Mouse (Mus musculus): ENCODE results near the gene Retreg1. TPM values are rescaled to one million over a fixed set of nuclear protein-coding genes. Genes with fewer than 3 reads are reported as not detected.

Retreg1 gene
- polyA plus RNA-seq, 1 experiment from 2014 or later: 37.8 TPM

- no peak overlapping the region for H3K4me3 ChIP-seq (ENCODE audit: low read depth, low read length)
Observed at GRCm38 (mm10) chr15:25869129-25869528, 26.1 kb downstream of the Retreg1 start.

GRCm38 (mm10) chr15:25871470-25871869 lies 28.5 kb downstream of the Retreg1 start:
- H3K9ac ChIP-seq (ENCODE audit: low read depth, low read length): no peak overlapping the region
- no peak overlapping the region for H3K27ac ChIP-seq (ENCODE audit: low read depth, low read length)
- no peak overlapping the region for H3K4me2 ChIP-seq (replicated peaks; ENCODE audit: low read depth)
- no peaks in the 10 kb centered on the region for H3K4me1 ChIP-seq (replicated peaks; ENCODE audit: control insufficient read depth, insufficient read depth, low read length)
- TF ChIP-seq CTCF (IDR thresholded peaks at IDR 0.05; ENCODE audit: low read depth): no peak
- no peaks in the 10 kb centered on the region for H3K9me3 ChIP-seq (ENCODE audit: control insufficient read depth)
- no peak overlapping the region for H3K4me3 ChIP-seq (ENCODE audit: low read depth, low read length)
- ATAC-seq: no peak
- no peaks in the 10 kb centered on the region for H3K27me3 ChIP-seq (replicated peaks; ENCODE audit: control insufficient read depth, insufficient read depth, low read length)
- no peaks in the 10 kb centered on the region for H3K36me3 ChIP-seq (ENCODE audit: control insufficient read depth, insufficient read depth)
- 90% methylated on average over 7 of the region's 7 CpGs for WGBS

More at GRCm38 (mm10) chr15:25869129-25869528, 26.1 kb downstream of the Retreg1 start:
- Histone ChIP-seq H3K9me3 (ENCODE audit: control insufficient read depth) (no peaks in the 10 kb centered on the region), H3K4me2 (replicated peaks; ENCODE audit: low read depth) (no peak overlapping the region), H3K36me3 (ENCODE audit: control insufficient read depth, insufficient read depth) (no peaks in the 10 kb centered on the region), H3K4me1 (replicated peaks; ENCODE audit: control insufficient read depth, insufficient read depth, low read length) (no peaks in the 10 kb centered on the region), H3K9ac (ENCODE audit: low read depth, low read length) (no peak overlapping the region), H3K27me3 (replicated peaks; ENCODE audit: control insufficient read depth, insufficient read depth, low read length) (no peaks in the 10 kb centered on the region), H3K27ac (ENCODE audit: low read depth, low read length) (no peak overlapping the region)
- no peak for ATAC-seq
- 78% methylated on average over 5 of the region's 5 CpGs for WGBS
- no peak for TF ChIP-seq CTCF (IDR thresholded peaks at IDR 0.05; ENCODE audit: low read depth)

GRCm38 (mm10) chr15:25872118-25872517 lies 29.1 kb downstream of the Retreg1 start:
- Histone ChIP-seq H3K9me3 (ENCODE audit: control insufficient read depth) (no peaks in the 10 kb centered on the region), H3K4me3 (ENCODE audit: low read depth, low read length) (no peak overlapping the region), H3K36me3 (ENCODE audit: control insufficient read depth, insufficient read depth) (no peaks in the 10 kb centered on the region), H3K9ac (ENCODE audit: low read depth, low read length) (no peak overlapping the region), H3K27me3 (replicated peaks; ENCODE audit: control insufficient read depth, insufficient read depth, low read length) (no peaks in the 10 kb centered on the region), H3K27ac (ENCODE audit: low read depth, low read length) (no peak overlapping the region), H3K4me2 (replicated peaks; ENCODE audit: low read depth) (no peak overlapping the region), H3K4me1 (replicated peaks; ENCODE audit: control insufficient read depth, insufficient read depth, low read length) (no peaks in the 10 kb centered on the region)
- whole genome bisulfite sequencing: 57% methylated on average over 9 of the region's 9 CpGs
- no peak for TF ChIP-seq CTCF (IDR thresholded peaks at IDR 0.05; ENCODE audit: low read depth)
- ATAC-seq: no peak

GRCm38 (mm10) chr15:25872657-25873056 lies 29.7 kb downstream of the Retreg1 start:
- H3K27ac ChIP-seq (ENCODE audit: low read depth, low read length): no peak overlapping the region
- H3K9ac ChIP-seq (ENCODE audit: low read depth, low read length): no peak overlapping the region
- no peak for TF ChIP-seq CTCF (IDR thresholded peaks at IDR 0.05; ENCODE audit: low read depth)
- H3K36me3 ChIP-seq (ENCODE audit: control insufficient read depth, insufficient read depth): no peaks in the 10 kb centered on the region
- H3K9me3 ChIP-seq (ENCODE audit: control insufficient read depth): no peaks in the 10 kb centered on the region
- ATAC-seq: no peak
- H3K4me3 ChIP-seq (ENCODE audit: low read depth, low read length): no peak overlapping the region
- H3K27me3 ChIP-seq (replicated peaks; ENCODE audit: control insufficient read depth, insufficient read depth, low read length): no peaks in the 10 kb centered on the region
- no peak overlapping the region for H3K4me2 ChIP-seq (replicated peaks; ENCODE audit: low read depth)
- H3K4me1 ChIP-seq (replicated peaks; ENCODE audit: control insufficient read depth, insufficient read depth, low read length): no peaks in the 10 kb centered on the region
- 86% methylated on average over 9 of the region's 9 CpGs for WGBS

GRCm38 (mm10) chr15:25873536-25873935 lies 30.6 kb downstream of the Retreg1 start:
- Histone ChIP-seq H3K27ac (ENCODE audit: low read depth, low read length) (no peak overlapping the region), H3K4me1 (replicated peaks; ENCODE audit: control insufficient read depth, insufficient read depth, low read length) (no peaks in the 10 kb centered on the region), H3K4me3 (ENCODE audit: low read depth, low read length) (no peak overlapping the region), H3K27me3 (replicated peaks; ENCODE audit: control insufficient read depth, insufficient read depth, low read length) (no peaks in the 10 kb centered on the region), H3K36me3 (ENCODE audit: control insufficient read depth, insufficient read depth) (no peaks in the 10 kb centered on the region), H3K9me3 (ENCODE audit: control insufficient read depth) (no peaks in the 10 kb centered on the region), H3K9ac (ENCODE audit: low read depth, low read length) (no peak overlapping the region), H3K4me2 (replicated peaks; ENCODE audit: low read depth) (no peak overlapping the region)
- ATAC-seq: no peak
- WGBS: 66% methylated on average over 1 of the region's 1 CpGs
- TF ChIP-seq CTCF (IDR thresholded peaks at IDR 0.05; ENCODE audit: low read depth): no peak

- no peak overlapping the region for H3K4me3 ChIP-seq (ENCODE audit: low read depth, low read length)
- H3K36me3 ChIP-seq (ENCODE audit: control insufficient read depth, insufficient read depth): no peaks in the 10 kb centered on the region
- no peak overlapping the region for H3K9ac ChIP-seq (ENCODE audit: low read depth, low read length)
- no peaks in the 10 kb centered on the region for H3K4me1 ChIP-seq (replicated peaks; ENCODE audit: control insufficient read depth, insufficient read depth, low read length)
- WGBS: 49% methylated on average over 15 of the region's 15 CpGs
- H3K27ac ChIP-seq (ENCODE audit: low read depth, low read length): no peak overlapping the region
- H3K9me3 ChIP-seq (ENCODE audit: control insufficient read depth): no peaks in the 10 kb centered on the region
- no peaks in the 10 kb centered on the region for H3K27me3 ChIP-seq (replicated peaks; ENCODE audit: control insufficient read depth, insufficient read depth, low read length)
- no peak for TF ChIP-seq CTCF (IDR thresholded peaks at IDR 0.05; ENCODE audit: low read depth)
- ATAC-seq: no peak
- no peak overlapping the region for H3K4me2 ChIP-seq (replicated peaks; ENCODE audit: low read depth)
Observed at GRCm38 (mm10) chr15:25876601-25877161, 33.7 kb downstream of the Retreg1 start.

- no peak for TF ChIP-seq CTCF (IDR thresholded peaks at IDR 0.05; ENCODE audit: low read depth)
- no peak overlapping the region for H3K4me3 ChIP-seq (ENCODE audit: low read depth, low read length)
- H3K36me3 ChIP-seq (ENCODE audit: control insufficient read depth, insufficient read depth): no peaks in the 10 kb centered on the region
- H3K9ac ChIP-seq (ENCODE audit: low read depth, low read length): no peak overlapping the region
- ATAC-seq: no peak
- H3K4me1 ChIP-seq (replicated peaks; ENCODE audit: control insufficient read depth, insufficient read depth, low read length): no peaks in the 10 kb centered on the region
- 79% methylated on average over 7 of the region's 7 CpGs for WGBS
- H3K27ac ChIP-seq (ENCODE audit: low read depth, low read length): no peak overlapping the region
- no peak overlapping the region for H3K4me2 ChIP-seq (replicated peaks; ENCODE audit: low read depth)
- H3K27me3 ChIP-seq (replicated peaks; ENCODE audit: control insufficient read depth, insufficient read depth, low read length): no peaks in the 10 kb centered on the region
- no peaks in the 10 kb centered on the region for H3K9me3 ChIP-seq (ENCODE audit: control insufficient read depth)
Observed at GRCm38 (mm10) chr15:25877798-25878197, 34.8 kb downstream of the Retreg1 start.
